Mouse (Mus musculus) frontal cortex, adult 2 months (tissue): Measurements from ENCODE around the gene Donson. TPM values are rescaled to one million over a fixed set of nuclear protein-coding genes. Genes with fewer than 3 reads are reported as not detected.
"Not testable (repeated sequence)": the region's sequence is repeated elsewhere in the genome, so short reads cannot be mapped to it uniquely, and the experiment has no call there.

ENCODE experiments used
- DNase-seq, 2 experiments: peaks; one replicate each; pipeline ENCODE4 v3.0.0; 2022; ENCODE audit warnings: low spot score in 1 of 2; ENCODE audit errors: extremely low spot score in 1 of 2
- polyA plus RNA-seq: library from polyadenylated mRNA; depleted of rRNA; stranded (reverse); fragments of >200 nt; gene quantifications from 2 replicates; pipeline ENCODE4 v1.2.3, GENCODE M21; 2012; rRNA removed

Gene Donson
- polyA plus RNA-seq, 1 experiment: 30.5 TPM

DNA sequence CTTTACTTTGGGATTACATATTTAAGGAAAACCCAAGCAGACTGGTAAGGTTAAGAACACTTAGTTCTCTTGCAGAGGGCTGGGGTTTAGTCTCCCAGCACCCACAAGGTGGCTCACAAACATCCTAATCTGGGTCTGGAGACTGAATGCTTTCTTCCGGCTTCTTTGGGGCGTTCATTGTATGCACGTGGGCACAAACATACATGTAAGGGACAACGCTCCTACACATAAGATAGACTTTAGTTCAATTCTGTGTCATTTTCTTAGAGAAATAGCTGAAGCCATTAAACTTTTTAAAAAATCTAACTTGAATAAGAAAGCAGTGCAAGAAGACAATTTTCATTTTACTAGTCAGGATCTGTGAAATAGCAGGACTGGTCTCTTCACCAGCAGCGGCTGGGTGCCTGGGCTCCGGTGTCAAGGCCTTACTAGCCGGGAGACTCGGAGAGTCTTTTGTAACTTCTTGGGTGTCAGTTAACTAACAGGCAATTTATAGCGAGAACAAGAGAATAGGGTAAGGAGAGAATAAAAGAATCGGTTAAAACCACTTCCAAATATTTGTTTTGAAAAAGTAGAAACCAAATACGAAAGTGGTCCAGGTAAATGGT is 42.5 kb downstream of the Donson start:
- DNase-seq: no peak

DNA sequence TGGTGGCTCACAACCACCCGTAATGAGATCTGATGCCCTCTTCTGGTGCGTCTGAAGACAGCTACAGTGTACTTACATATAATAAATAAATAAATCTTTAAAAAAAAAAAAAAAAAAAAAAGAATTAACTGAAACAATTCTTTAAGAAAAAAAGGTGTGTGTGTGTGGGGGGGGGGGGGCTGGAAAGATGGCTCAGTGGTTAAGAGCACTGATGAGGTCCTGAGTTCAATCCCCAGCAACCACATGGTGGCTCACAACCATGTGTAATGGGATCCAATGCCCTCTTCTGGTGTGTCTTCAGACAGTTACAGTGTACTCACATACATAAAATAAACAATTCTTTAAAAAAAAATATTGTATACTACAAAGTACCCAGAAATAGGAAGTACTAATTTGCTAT is 43.1 kb downstream of the Donson start:
- DNase-seq: not testable (repeated sequence)

DNA sequence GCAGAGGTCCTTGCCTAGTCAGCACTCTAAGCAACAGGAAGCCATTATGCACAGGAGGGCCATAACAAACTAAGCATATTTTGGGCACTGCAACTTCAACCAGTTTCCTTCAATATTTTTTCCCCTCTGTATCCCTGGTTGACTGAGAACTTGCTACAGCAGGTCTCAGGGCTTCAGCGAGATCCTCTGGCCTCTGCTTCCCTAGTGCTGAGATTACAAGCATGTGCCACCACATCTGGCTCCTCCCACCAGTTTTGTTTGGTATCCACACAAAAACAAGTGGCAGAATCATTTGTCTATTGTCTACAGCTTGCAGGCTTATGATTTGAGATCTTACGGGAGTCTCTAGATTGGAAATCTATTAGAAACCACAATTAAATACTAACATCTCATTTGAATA is 43.7 kb downstream of the Donson start:
- no peak for DNase-seq

DNA sequence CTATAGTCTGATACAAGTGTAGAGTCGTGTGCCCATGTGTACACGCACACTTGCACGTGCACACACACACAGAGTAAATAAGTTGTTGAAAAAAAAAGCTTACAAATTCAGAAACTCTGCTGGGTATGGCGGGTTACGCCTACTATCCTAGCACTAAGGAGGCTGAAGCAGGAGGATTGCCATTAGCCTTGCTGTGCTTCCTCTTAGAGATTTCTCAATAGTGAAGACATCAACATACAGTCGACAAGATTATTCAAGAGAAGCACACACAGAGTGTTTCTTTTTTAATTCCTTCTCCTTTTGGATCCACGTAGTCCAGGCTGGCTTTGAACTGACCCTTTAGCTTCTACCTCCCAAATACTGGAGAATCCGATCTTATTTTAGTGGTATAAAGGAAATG is 48.4 kb downstream of the Donson start:
- no peak for DNase-seq

DNA sequence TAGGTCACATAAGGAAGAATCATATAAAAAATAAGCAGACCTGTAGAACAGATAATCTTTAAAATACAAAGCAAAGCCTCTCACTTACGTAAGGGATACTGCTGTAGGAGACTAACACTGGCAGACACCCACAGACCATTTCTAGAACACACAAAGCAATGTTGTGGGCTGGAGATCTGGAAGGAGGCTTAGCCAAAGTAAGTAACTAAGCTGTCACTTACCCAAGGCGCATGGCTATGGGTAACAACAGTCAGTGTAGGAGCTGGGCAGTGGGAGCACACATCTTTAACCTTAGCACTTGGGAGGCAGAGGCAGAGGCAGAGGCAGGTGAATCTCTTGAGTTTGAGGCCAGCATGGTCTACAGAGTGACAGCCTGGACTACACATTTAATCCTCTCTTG is 48.9 kb downstream of the Donson start:
- DNase-seq: peak; percentile 54 to 62

DNA sequence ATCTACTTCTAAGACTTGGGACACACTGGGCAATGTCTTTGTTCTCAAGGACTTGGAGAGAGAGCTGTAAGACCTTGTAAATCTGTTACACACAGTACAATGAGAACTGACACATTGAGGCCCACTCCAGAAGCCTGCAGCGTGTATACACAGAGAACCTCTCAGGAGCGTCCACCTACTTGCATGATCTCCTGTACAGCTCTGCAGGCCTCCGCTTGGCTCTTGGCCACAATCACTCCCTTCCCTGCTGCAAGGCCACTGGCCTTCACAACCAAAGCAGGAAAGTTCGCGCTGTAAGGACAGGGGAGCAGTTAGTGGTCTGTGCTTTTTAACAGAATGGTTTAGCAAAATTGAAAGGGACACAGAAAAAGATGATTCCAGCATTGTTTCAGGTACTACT is 49.4 kb downstream of the Donson start:
- no peak for DNase-seq

DNA sequence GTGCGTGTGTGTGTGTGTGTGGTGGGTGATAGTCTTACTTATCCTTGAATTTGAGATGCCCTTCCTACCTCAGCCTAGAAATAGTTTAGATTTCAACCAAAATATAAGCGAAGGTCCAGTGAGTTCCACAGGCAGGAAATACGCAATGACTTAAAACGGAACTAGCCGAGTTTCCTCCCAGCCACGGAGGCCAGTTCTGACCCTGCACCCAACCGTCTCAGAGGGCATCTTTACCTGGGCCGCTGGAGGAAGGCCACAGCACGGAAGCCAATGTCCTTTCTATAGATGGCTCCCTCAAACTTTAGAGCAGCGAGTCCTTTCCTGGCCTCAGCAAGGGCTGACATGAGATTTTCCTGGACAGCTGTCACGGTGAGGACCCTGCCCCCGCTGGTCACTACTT is 54.9 kb downstream of the Donson start:
- no peak for DNase-seq

DNA sequence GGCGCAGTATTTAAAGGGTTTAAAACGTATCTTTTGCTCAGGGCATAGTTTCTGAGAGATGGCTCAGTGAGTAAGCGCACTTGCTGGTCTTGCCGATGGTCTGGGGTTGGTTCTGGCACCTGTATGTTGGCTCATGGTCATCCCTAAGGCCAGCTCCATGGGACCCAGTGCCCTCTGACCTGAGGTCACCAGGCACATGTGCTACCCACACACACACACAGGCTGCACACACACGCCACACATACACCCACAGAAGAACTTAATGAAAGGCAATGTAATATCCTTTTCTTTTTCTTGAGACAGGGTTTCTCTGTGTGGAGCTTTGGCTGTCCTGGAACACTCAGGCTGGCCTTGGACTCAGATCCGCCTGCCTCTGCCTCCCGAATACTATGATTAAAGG is 55.6 kb downstream of the Donson start:
- DNase-seq: no peak

DNA sequence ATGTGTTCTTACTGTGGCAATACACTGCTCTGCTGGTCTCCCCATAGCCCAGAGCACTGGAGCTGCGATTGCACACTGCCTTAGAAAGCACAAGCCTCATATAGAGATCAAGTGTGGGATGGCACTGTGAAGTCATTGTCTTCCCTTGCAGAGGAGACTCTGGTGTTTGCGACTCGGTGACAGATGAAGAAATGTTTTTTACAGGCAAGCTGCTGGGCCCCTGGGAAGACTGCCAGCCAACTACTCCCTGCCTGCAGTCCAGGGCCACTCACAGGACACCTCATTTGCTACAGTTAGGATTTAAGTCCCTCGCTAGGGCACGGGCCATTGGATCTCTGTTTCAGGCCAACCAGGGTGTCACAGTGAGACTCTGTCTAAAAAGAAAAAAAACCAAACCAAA is 56.1 kb downstream of the Donson start:
- DNase-seq: peak in 1 of 2 experiments; percentile 48

DNA sequence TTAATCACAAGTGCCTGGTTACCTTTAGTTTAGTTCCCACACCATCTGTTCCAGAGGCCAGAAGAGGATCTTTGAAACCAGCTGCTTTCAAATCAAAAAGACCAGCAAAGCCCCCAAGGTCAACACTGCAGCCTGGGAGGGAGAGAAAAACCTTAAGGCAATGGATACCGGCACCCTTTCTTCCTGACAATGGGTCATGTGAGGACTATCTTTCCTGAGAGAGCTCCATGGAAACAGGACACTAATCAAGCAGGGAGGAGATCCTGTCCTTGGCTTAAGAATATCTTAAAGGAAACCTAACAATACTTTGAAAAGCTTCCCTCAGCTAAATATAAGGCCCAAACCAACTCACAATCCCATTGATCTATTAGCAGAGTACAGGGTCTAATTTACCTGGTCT is 58.0 kb downstream of the Donson start:
- DNase-seq: no peak

DNA sequence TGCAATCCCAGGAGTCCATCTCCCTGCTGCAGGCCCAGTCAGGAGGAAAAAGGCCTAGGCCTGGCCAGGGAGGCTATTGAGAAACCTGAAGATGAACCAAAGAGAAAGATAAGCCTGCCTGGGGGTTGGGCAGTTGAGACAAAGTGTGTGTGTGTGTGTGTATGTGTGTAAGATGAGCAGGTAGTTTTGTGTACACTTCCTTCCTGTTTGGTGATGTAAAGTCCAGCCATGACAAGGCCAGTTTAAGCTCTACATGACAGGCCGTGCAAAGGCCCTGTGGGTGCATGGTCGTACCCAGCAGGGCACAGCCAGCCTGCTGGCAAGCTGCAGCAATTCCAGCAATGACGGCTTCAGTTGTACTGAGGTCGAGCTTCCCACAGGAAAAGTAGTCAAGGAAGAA is 58.8 kb downstream of the Donson start:
- DNase-seq: no peak

DNA sequence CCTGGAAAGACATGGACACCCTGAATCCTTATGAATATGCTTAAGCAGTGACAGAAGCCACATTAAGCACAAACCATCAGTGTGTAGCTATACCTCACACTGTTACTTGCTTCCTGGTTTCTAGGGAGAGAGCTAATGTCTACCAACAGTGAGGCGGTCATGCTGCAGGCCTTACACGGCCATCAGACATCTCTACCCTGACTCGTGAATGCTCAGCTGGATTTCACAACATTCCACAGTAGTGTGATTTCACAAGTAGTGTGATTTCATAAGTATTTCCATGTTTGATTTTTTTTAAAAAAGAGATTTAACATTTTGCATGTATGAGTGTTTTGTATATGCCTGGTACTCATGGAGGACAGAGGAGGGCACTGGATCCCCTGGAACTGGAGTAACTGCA is 59.9 kb downstream of the Donson start:
- DNase-seq: no peak

DNA sequence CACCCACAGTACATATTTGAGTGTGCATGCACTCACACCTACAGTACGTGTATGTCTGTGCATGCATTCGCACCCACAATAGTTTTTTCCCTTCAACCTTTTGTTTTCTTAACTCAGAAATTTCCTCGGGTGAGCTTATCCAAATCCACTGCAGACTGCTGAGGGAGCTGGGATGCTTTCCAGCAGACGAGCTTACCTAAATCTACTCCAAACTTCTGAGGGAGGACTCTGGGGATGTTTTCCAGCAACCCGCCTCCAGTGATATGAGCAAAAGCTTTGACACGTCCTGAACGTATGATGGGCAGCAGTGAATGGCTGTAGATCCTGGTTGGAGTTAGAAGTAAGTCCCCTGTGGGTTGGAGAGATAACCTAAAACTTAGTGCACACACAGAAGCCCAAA is 60.7 kb downstream of the Donson start:
- DNase-seq: peak in 1 of 2 experiments; percentile 50

Other genes starting within 250 kb of the Donson start
- 34.4 and 37.8 TPM in 2 replicates for gene Ifnar1, start 203.5 kb downstream of the Donson start, polyA plus RNA-seq
- 18.0 and 27.4 TPM in 2 replicates for gene Ifngr2, start 141.7 kb downstream of the Donson start, polyA plus RNA-seq
- gene Tmem50b, start 91.0 kb downstream of the Donson start, polyA plus RNA-seq: 92.5 and 96.4 TPM in 2 replicates
- gene Dnajc28, start 69.7 kb downstream of the Donson start, polyA plus RNA-seq: 6.4 and 6.6 TPM in 2 replicates
- gene Gart, start 41.8 kb downstream of the Donson start, polyA plus RNA-seq: 32.0 and 35.5 TPM in 2 replicates
- 367 and 426 TPM in 2 replicates for gene Son, start 41.3 kb downstream of the Donson start, polyA plus RNA-seq
- 107 and 121 TPM in 2 replicates for gene Cryzl1, start 40.2 kb upstream of the Donson start, polyA plus RNA-seq
- gene Itsn1, start 40.5 kb upstream of the Donson start, polyA plus RNA-seq: 76.0 and 78.5 TPM in 2 replicates